Mouse (Mus musculus): ENCODE data around the gene Arhgap24.

Gene Arhgap24

DNA sequence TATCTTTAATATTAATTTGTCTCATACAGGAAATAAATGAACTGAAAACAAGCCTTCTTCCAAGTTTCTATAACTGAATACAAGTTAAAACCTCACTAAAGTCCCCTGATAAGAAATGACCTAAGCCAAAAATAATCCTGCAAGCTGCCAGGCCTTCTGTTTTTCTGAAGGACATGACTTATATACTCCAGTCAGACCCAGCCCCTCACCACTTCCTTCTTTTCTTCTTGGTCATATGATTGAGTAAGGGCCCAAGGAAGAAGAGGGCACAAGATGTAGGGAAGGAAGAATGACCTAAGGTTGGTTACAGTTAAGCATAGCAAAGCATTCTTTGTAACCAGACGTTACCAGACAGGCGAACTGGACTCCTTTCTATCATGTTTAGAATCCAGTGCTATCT, 21.1 kb downstream of the Arhgap24 start:
- DNase-seq (ENCODE audit: low spot score), result no peak

DNA sequence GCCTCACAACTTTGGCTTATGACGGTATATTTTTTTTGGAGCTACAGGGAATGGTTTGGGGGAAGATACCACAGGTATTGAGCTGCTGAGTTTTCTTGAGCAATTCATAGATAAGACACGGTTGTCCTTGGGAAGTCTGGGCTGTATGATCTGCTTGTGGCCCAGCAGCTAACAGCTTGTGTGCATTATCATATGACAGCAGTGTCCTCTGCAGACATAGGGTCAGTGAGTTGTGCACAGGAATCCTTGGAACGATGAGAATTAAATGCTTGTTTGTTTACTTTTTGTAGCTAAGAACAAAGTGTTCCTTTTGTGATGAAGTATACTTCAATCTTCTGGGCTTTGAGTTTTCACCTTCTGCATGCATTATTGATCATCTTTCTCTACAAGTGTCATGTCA, 21.9 kb downstream of the Arhgap24 start:
- DNase-seq (ENCODE audit: low spot score), result no peak

GRCm38 (mm10) chr5:102503868-102504267, 22.7 kb downstream of the Arhgap24 start:
- DNase-seq (ENCODE audit: low spot score), result no peak

DNA sequence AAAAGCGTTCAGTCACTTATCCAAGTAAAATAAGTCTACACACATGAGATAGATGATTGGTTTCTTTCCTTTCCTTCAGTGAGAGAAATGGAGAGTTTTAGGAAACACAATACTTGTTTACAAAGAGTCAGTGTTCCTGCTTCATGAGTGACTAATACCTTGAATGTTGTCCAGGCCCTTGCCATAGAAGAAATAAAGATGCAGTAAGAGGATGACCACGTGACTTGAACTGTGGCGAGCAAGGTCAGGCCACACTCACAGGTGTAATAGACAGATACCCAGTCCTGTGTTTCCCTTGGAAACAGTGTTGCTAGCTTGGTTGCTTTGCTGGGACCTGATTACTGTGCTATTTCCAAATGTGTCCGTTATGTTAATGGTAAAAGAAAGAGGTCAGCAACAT, 23.4 kb downstream of the Arhgap24 start:
- DNase-seq (ENCODE audit: low spot score), result no peak

DNA sequence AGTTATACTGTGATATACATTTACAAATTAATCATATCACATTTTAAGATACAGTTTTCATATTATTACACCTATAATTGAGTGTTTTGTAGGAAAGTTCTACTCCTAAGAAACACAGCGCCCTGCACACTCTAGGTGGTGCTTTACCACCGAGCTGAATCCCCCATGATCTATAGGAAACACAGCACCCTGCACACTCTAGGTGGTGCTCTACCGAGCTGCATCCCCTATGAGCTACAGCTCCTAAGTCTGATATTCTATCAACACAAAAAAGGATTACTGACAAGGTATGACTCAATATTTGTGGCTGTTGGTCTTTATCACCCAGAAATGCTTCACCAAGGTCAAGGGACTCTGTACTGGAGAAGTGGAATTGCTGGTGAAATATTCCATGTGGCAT, 27.0 kb downstream of the Arhgap24 start:
- no peak for DNase-seq (ENCODE audit: low spot score)

DNA sequence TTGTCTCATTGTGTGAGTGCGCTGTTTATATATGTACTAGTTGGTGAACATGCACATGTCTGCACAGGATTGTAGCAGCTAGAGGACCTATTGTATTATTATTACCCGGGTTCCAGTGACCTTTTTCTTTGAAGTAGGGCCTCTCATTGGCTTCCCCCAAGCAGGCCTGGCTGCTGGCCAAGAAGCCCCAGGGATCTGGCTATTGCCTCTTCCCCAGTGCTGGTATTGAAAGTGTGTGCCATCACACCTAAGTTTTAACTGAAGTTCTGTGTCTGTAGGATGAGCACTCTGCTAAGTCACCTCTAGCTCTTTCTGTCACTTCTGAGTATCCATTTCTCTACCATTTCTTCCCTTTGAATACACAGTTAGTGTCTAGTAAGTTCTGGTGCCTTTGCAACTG, 28.2 kb downstream of the Arhgap24 start:
- no peak for DNase-seq (ENCODE audit: low spot score)

DNA sequence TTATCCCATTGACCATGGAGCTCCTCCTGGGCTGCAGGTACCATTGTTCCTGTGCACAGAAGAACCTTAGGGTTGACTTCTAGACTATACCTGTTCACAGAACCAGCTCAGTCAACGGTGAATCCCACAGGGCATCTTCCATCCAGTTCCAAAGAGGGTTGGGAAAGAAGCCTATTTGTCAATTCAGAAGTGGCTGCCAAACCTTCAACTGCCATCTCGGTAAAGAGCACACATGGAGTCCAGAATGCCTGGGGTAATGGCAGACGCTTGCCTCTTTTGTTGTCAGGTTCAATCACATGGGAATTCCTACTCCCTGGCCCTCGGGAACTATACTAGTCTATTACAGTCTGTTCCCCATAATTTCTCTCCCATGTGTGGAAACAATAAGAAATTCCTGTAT, 30.5 kb downstream of the Arhgap24 start:
- DNase-seq (ENCODE audit: low spot score), result no peak

GRCm38 (mm10) chr5:102515496-102515895, 34.3 kb downstream of the Arhgap24 start:
- DNase-seq (ENCODE audit: low spot score), result no peak

DNA sequence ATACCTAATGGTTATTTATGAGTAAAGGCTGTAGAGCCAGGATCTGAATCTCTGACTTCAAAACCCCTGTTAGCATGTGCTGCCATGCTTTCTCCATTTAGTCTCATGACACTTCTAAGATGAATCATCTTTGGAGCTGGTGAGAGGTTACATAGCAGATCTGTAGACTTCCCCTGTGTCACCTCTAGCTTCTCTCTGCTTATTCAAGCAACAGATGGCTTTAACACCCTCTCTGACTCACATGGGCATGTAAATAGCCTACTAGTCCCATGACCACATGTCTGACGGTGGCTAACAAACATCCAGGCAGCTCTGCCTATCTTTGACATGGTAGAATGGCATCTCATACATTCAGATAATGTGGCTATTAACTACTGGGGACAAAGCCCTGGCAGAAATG, 39.3 kb downstream of the Arhgap24 start:
- no peak for DNase-seq (ENCODE audit: low spot score)

GRCm38 (mm10) chr5:102535311-102535710, 54.1 kb downstream of the Arhgap24 start:
- no peak for DNase-seq (ENCODE audit: low spot score)

- no peak for DNase-seq (ENCODE audit: low spot score)
Measured at GRCm38 (mm10) chr5:102537819-102538218, 56.6 kb downstream of the Arhgap24 start.

DNA sequence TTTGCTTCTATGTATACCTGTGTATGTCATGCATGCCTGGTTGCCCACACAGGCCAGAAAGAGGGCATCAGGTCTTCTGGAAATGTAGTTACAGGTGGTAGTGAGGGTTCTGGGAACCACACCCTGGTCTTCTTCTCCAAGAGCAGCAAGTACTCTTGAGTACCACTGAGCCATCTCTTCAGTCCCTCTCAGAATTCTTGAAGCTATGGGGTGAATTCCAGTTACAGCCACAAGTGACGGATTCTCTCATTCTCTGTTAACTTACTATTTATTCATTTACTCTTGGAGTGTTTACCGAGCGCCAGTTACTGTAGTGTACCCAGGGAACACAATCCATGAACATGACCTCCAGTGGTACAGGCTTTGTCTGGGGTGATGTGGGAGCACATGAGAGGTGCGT, 65.1 kb downstream of the Arhgap24 start:
- DNase-seq (ENCODE audit: low spot score), result no peak

- DNase-seq (ENCODE audit: low spot score), result no peak
Measured at GRCm38 (mm10) chr5:102547786-102548185, 66.6 kb downstream of the Arhgap24 start.

DNA sequence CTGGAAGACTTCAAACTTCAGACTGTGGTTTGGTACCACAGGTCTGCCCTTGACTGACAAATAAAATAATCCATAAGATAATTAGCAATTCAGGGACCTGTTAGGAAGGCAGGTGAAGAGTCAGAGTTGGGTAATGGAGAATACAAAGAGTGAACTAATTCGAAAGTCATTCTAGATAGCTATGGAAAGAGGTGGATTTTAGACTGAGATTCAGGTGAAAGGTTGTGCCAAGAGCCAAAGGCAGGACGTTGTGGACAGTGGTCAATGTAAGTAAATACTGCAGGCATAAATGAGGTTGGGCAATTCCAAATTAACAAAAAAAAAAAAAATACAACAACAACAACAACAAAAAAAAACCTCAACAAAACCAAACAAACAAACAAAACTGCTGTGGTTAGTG, 67.2 kb downstream of the Arhgap24 start:
- DNase-seq (ENCODE audit: low spot score), result no peak

GRCm38 (mm10) chr5:102550211-102550610, 69.0 kb downstream of the Arhgap24 start:
- DNase-seq (ENCODE audit: low spot score), result no peak

- DNase-seq (ENCODE audit: low spot score), result no peak
Measured at GRCm38 (mm10) chr5:102550870-102551637, 69.9 kb downstream of the Arhgap24 start.

DNA sequence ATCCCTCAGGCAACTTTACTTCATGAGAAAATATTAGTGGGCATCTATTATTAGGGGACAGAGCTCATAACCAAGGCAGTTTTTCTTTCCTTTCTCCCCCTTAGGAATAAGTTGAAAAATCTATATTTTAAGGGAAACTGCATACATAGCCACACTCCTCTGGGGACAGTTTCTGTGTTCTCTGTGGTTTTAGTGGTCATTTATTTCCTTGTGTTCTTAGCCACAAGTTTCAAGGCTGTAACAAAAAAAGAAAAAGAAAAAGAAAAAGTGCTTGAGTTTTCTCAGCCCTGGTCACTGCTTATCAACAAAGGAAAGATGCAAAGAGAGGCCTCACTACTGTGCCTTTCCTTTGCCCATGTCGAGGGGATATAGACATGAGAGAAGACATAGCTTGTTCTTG, 71.3 kb downstream of the Arhgap24 start:
- no peak for DNase-seq (ENCODE audit: low spot score)

DNA sequence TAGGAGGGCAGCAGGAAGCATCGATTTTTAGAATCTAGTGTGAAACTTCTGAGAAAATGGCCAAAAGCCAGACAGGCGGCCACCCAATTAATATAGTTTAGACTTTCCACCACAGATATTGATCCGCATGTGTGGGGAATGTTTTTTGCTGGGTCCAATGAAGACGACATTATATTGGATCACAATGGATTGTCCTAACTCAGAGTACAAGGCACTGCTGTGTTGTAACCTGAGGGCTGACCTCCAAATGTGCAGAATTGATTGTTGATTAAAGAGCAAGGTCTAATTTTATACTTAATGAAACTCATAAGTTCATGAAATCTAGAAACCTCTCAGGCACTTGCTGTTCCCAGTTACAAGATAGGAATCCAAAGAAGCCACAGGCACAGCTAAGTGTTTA, 74.8 kb downstream of the Arhgap24 start:
- DNase-seq (ENCODE audit: low spot score), result no peak

GRCm38 (mm10) chr5:102560270-102560669, 79.1 kb downstream of the Arhgap24 start:
- DNase-seq (ENCODE audit: low spot score), result no peak

DNA sequence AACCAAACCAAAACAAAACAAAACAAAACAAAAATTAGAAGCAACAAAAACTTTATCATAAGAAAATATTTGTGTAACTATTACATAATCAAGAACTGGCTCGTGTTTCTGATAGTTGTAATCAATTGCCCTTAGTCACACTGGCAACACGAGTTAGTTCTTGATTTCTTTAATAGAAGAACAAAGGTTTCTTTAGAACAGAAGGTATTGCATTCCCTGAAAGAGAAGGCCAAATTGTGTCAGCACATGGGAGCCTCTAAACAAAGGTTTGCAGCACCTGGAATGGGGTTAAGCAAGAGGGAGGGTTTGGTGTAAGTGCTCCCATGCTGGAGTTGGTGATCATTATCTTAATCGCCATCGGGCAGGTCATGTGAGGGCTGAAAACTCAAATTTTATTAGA, 82.8 kb downstream of the Arhgap24 start:
- no peak for DNase-seq (ENCODE audit: low spot score)

DNA sequence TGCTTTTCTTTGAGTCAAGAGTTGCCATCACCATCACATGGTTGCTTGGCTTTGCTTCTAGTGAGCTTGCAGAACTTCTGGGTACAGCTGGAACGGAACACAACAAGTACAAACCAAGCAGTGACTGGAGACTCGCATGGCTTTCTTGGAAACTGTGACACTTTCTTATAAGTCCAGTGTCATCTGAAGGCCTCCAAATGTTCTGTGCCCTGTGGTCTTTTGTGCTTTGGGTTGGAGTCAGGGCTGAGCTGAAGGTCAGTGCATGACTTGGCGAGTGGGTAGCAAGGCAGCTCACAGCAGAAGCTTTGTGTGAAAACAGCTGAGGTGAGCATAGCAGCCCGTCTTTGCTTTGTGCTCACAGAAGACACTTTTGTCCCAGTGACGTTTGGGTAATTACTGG, 87.6 kb downstream of the Arhgap24 start:
- DNase-seq (ENCODE audit: low spot score), result no peak

DNA sequence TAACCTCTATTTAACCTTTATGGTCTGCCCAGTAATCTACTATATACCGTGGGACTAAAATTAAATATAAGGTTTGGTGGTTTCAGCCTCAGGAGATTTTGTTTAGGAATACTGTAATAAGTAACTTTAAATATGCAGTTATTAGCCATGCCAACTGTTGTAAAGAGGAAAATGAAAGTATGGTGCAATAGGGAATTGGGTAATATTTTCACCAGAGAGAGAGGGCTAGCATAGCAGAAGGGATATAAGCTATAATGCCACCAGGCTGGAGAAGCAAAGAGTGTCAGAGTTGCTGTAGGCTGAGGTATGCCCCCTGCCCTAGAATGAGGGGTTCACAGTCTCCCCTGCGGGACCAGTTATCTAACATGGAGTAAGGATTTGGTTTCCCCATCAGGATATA, 90.3 kb downstream of the Arhgap24 start:
- DNase-seq (ENCODE audit: low spot score), result no peak

- no peak for DNase-seq (ENCODE audit: low spot score)
Measured at GRCm38 (mm10) chr5:102576750-102577149, 95.6 kb downstream of the Arhgap24 start.

DNA sequence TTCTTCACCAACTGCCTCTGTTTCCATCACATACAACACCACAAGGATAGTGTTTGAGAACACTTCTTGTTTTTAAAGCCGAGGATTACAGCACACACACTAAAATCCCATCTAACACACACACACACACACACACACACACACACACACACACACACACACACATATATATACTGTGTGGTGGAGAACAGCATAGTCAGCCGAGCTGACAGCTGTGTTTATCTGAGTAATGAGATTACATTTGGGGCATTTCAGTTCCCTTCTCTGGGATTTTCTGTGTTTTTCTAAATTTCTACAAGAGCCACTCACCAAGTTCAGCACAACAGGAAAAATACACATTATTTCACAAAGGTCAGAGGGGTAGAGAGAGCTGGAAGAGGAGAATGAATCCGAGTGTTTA, 96.5 kb downstream of the Arhgap24 start:
- no peak for DNase-seq (ENCODE audit: low spot score)
